Comparison of ENCODE assay signal across 21 mouse cellular contexts in genomic region chr14:31081147-31081546, GRCm38 (mm10). TPM values are rescaled to one million over a fixed set of nuclear protein-coding genes. Genes with fewer than 3 reads are reported as not detected.
DNase-seq lines count a peak whose midpoint lies in the region; ATAC-seq and TF ChIP-seq lines count a peak whose summit lies in the region.
"Had no signal": no experiment of that assay in that cellular context is flagged by ENCODE, and none has a peak within 500 bp of the region (broad histone marks: within the 10 kb centered on the region; RNA-seq: fewer than 3 reads in every experiment).

No protein-coding gene starts in this region.

- no peak overlapping the region for H3K9ac ChIP-seq in liver, embryonic 12.5 days
- no peak overlapping the region for H3K9ac ChIP-seq in ES-E14 (ENCODE audit: insufficient read depth, low read depth, low read length, poor library complexity, severe bottlenecking)
- H3K9ac ChIP-seq: forebrain, postnatal 0 days; liver, embryonic 14.5 days had no signal

- ATAC-seq in liver, embryonic 12.5 days: no peak
- ATAC-seq: forebrain, postnatal 0 days had no signal

- peak overlapping the region; percentile 68 for H3K27ac ChIP-seq in liver, embryonic 12.5 days
- H3K27ac ChIP-seq in ES-E14 (ENCODE audit: insufficient read depth, low read depth, low read length, poor library complexity, severe bottlenecking): no peak overlapping the region
- H3K27ac ChIP-seq in midbrain, embryonic 10.5 days (replicated peaks): no peak overlapping the region
- H3K27ac ChIP-seq: forebrain, embryonic 10.5 days; kidney, postnatal 0 days; limb, embryonic 10.5 days; liver, embryonic 14.5 days had no signal

- no peaks in the 10 kb centered on the region for H3K9me3 ChIP-seq in liver, embryonic 12.5 days (replicated peaks)
- no peaks in the 10 kb centered on the region for H3K9me3 ChIP-seq in ES-E14 (ENCODE audit: control insufficient read depth, insufficient read depth, low read depth, low read length)
- H3K9me3 ChIP-seq in midbrain, embryonic 10.5 days (replicated peaks): no peaks in the 10 kb centered on the region
- H3K9me3 ChIP-seq: forebrain, embryonic 10.5 days; limb, embryonic 10.5 days had no signal

- H3K79me2 ChIP-seq in myocyte (ENCODE audit: control insufficient read depth, insufficient read depth): peaks cover 7% of the 10 kb centered on the region

- intact Hi-C loops in left cerebral cortex, postnatal 25 days (cut with DNase I): no loop called here

- 0 out of 2 replicates have a peak overlapping the region, but pooled peaks have one; percentile 29 for H3K4me2 ChIP-seq in liver, embryonic 12.5 days
- H3K4me2 ChIP-seq in myocyte (ENCODE audit: low read depth): peak overlapping the region; percentile 38

- H3K36me3 ChIP-seq in liver, embryonic 12.5 days: peaks cover 75% of the 10 kb centered on the region
- H3K36me3 ChIP-seq in ES-E14 (ENCODE audit: control insufficient read depth, insufficient read depth, low read length, poor library complexity, severe bottlenecking): peaks cover 3% of the 10 kb centered on the region; the same call in 1 of the 2 replicates
- peaks cover 19% of the 10 kb centered on the region for H3K36me3 ChIP-seq in myocyte (ENCODE audit: control insufficient read depth, insufficient read depth)
- H3K36me3 ChIP-seq in midbrain, embryonic 10.5 days: peaks cover 97% of the 10 kb centered on the region

- in situ Hi-C loops in ES-E14 (cut with MboI; ENCODE audit: low sequenced_read_pairs in 2 of 2, unreplicated experiment in 2 of 2): no loop called here

- no peaks in the 10 kb centered on the region for H3K27me3 ChIP-seq in liver, embryonic 12.5 days (replicated peaks)
- H3K27me3 ChIP-seq in myocyte (ENCODE audit: control insufficient read depth, insufficient read depth, insufficient read length): no peaks in the 10 kb centered on the region
- no peaks in the 10 kb centered on the region for H3K27me3 ChIP-seq in midbrain, embryonic 10.5 days (ENCODE audit: low read depth, poor library complexity, severe bottlenecking)

- TF ChIP-seq POLR2A in myocyte (IDR thresholded peaks at IDR 0.05; ENCODE audit: insufficient read length, low read depth): no peak

- H3K4me3 ChIP-seq in liver, embryonic 12.5 days: no peak overlapping the region
- H3K4me3 ChIP-seq in ES-E14 (ENCODE audit: insufficient read depth in 1 of 2, low read depth in 1 of 2, low read length in 2 of 2, poor library complexity in 1 of 2, severe bottlenecking in 1 of 2) (no peak overlapping the region), myocyte (no peak overlapping the region)
- H3K4me3 ChIP-seq in midbrain, embryonic 10.5 days: no peak overlapping the region
- H3K4me3 ChIP-seq: forebrain, embryonic 10.5 days; limb, embryonic 10.5 days had no signal

- H3K4me1 ChIP-seq in liver, embryonic 12.5 days: peaks cover 33% of the 10 kb centered on the region
- peaks cover 2% of the 10 kb centered on the region in 2 experiments; a peak in 2 of 4 replicates for H3K4me1 ChIP-seq in ES-E14 (ENCODE audit: control insufficient read depth in 2 of 2, insufficient read depth in 2 of 2, low read length in 2 of 2, poor library complexity in 1 of 2)
- 0 out of 2 replicates have a peak, but pooled peaks cover 3% of the 10 kb centered on the region for H3K4me1 ChIP-seq in midbrain, embryonic 10.5 days
- H3K4me1 ChIP-seq: forebrain, embryonic 10.5 days; limb, embryonic 10.5 days had no signal

- H3ac ChIP-seq in myocyte (ENCODE audit: control insufficient read depth, insufficient read length): no peak overlapping the region

- DNase-seq in cerebellum, postnatal 25 days: peak; percentile 8 to 11
- DNase-seq in cerebellum, adult 9-10 months: no peak
- DNase-seq in liver (no peak), ES-E14 (ENCODE audit: low read depth, low spot score) (peak; percentile 30)
- no peak for DNase-seq in left cerebral cortex, postnatal 25 days (ENCODE audit: low spot score in 2 of 2)
- DNase-seq in midbrain, embryonic 10.5 days (ENCODE audit: low spot score): no peak
- DNase-seq: B cell, adult 2 months; cerebellum, adult 8-10 months; forebrain, postnatal 0 days; kidney, adult 18-20 months; layer of hippocampus, postnatal 36 days; lung, postnatal 10 days; right cerebral cortex, postnatal 25 days; thymus, adult 18-20 months; thymus, postnatal 4 days had no signal

TF ChIP-seq in ES-E14, 5 proteins besides CTCF, POLR2A, EP300 and RAD21:
- TF ChIP-seq MAFK (IDR thresholded peaks at IDR 0.05; ENCODE audit: insufficient read depth, low read depth, low read length) (no peak), ZC3H11A (IDR thresholded peaks at IDR 0.05; ENCODE audit: borderline replicate concordance, low read depth, low read length) (no peak), CHD2 (IDR thresholded peaks at IDR 0.05; ENCODE audit: low read depth, low read length) (no peak), HCFC1 (IDR thresholded peaks at IDR 0.05; ENCODE audit: borderline replicate concordance, insufficient read depth, low read length) (no peak)

TF ChIP-seq in myocyte, 11 proteins besides CTCF, POLR2A, EP300 and RAD21:
- TF ChIP-seq MYOD1 (IDR thresholded peaks at IDR 0.05; ENCODE audit: control insufficient read depth in 1 of 3, insufficient read length in 2 of 3, low read depth in 2 of 3) (peak in 2 of 3 experiments; percentile 51), MYOG (IDR thresholded peaks at IDR 0.05; ENCODE audit: control insufficient read depth in 1 of 3, insufficient read depth in 1 of 3, insufficient read length in 2 of 3, low read depth in 2 of 3) (peak in 1 of 3 experiments; percentile 23), E2F4 (IDR thresholded peaks at IDR 0.05; ENCODE audit: insufficient read depth) (no peak)

RNA-seq across cellular contexts. Expression of gene Smim4, which starts 47.6 kb away (rescaled TPM):
- polyA plus RNA-seq in liver, embryonic 12.5 days (2016; fragmentation: Nextera tagmentation; extraction: Ambion mirVana): 95.4 and 103 TPM in 2 replicates
- total RNA-seq in ES-E14 (2012; rRNA removed): 43.3 and 45.3 TPM in 2 replicates
- polyA plus RNA-seq in myocyte (2012; fragmentation: generic; extraction: Trizol): 91.4 TPM
- total RNA-seq in left cerebral cortex, postnatal 25 days (2021): 10 to 100 TPM; 20.4 to 28.4 TPM
- polyA plus RNA-seq in midbrain, embryonic 10.5 days (2016; fragmentation: Nextera tagmentation; extraction: Ambion mirVana): 63.1 and 64.3 TPM in 2 replicates

RNA-seq across cellular contexts. Expression of gene Nt5dc2, which starts 49.7 kb away (rescaled TPM):
- polyA plus RNA-seq in liver, embryonic 12.5 days (2016; fragmentation: Nextera tagmentation; extraction: Ambion mirVana): 298 and 306 TPM in 2 replicates
- 151 and 155 TPM in 2 replicates for total RNA-seq in ES-E14 (2012; rRNA removed)
- polyA plus RNA-seq in myocyte (2012; fragmentation: generic; extraction: Trizol): 243 TPM
- total RNA-seq in left cerebral cortex, postnatal 25 days (2021): 1 to 10 TPM; 3.3 to 4.1 TPM
- 543 and 572 TPM in 2 replicates for polyA plus RNA-seq in midbrain, embryonic 10.5 days (2016; fragmentation: Nextera tagmentation; extraction: Ambion mirVana)

Comparison
In these comparisons a context has a peak if more than half of its experiments do, and no peak if none do; other contexts are left out.
1. DNase-seq: peak in cerebellum, postnatal 25 days (2 of 2) and ES-E14 (single experiment); none in cerebellum, adult 9-10 months (single experiment), liver (single experiment), left cerebral cortex, postnatal 25 days (0 of 2) and midbrain, embryonic 10.5 days (single experiment).